Mouse (Mus musculus) limb, embryonic 13.5 days (tissue): ENCODE results near the gene Rps29. TPM values are rescaled to one million over a fixed set of nuclear protein-coding genes. Genes with fewer than 3 reads are reported as not detected.
A peak's percentile ranks its signal among the peaks of the same experiment; 100 is the strongest.
"Not testable (repeated sequence)": the region's sequence is repeated elsewhere in the genome, so short reads cannot be mapped to it uniquely, and the experiment has no call there.

Source experiments
- ATAC-seq: fragments of 200-750 bp; cut with Nextera tagmentation; 2 replicates; pipeline ENCODE4 v1.8.0; 2017; ENCODE audit warnings: low read depth, moderate number of reproducible peaks, moderate TSS enrichment; ENCODE audit not compliant: low FRiP score
- H3K27ac ChIP-seq: fragments of 300-500 bp; sonication (generic); 2 replicates; pipeline ENCODE4 v1.5.1; 2015; ENCODE audit warnings: inconsistent platforms, mild to moderate bottlenecking, moderate library complexity
- H3K27me3 ChIP-seq: fragments of 300-500 bp; sonication (generic); 2 replicates; pipeline ENCODE4 v1.6.1; 2015; ENCODE audit warnings: mild to moderate bottlenecking, inconsistent platforms
- H3K36me3 ChIP-seq: fragments of 300-500 bp; sonication (generic); 2 replicates; pipeline ENCODE4 v1.6.1; 2015; ENCODE audit warnings: inconsistent platforms, mild to moderate bottlenecking, moderate library complexity
- H3K4me1 ChIP-seq: fragments of 300-500 bp; sonication (generic); 2 replicates; pipeline ENCODE4 v1.6.1; 2015; ENCODE audit warnings: inconsistent platforms
- H3K4me2 ChIP-seq: fragments of 300-500 bp; sonication (generic); replicated peaks from 2 replicates; pipeline ENCODE4 v1.6.1; 2015; ENCODE audit warnings: inconsistent platforms, mild to moderate bottlenecking, moderate library complexity
- H3K4me3 ChIP-seq: fragments of 300-500 bp; sonication (generic); 2 replicates; pipeline ENCODE4 v1.5.1; 2015; ENCODE audit warnings: moderate library complexity, mild to moderate bottlenecking, inconsistent platforms
- H3K9ac ChIP-seq: fragments of 300-500 bp; sonication (generic); 2 replicates; pipeline ENCODE4 v1.6.1; 2015; ENCODE audit warnings: mild to moderate bottlenecking, inconsistent platforms
- H3K9me3 ChIP-seq: fragments of 300-500 bp; sonication (generic); 2 replicates; pipeline ENCODE4 v1.6.1; 2016; ENCODE audit warnings: inconsistent platforms
- WGBS: fragments of 180-500 bp; shearing (Covaris S2); methylation state at CpG from one replicate; pipeline ENCODE4 v1.1.7; 2015; 5-methylcytosine and 5-hydroxymethylcytosine counted together
- polyA plus RNA-seq: library from polyadenylated mRNA; unstranded; fragments of >200 nt; fragmentation: Nextera tagmentation; extraction: Ambion mirVana; gene quantifications from 2 replicates; pipeline ENCODE4 v1.2.1, GENCODE M21; 2015

Gene Rps29
- polyA plus RNA-seq, 1 experiment from 2014 or later = 1,605 TPM

DNA sequence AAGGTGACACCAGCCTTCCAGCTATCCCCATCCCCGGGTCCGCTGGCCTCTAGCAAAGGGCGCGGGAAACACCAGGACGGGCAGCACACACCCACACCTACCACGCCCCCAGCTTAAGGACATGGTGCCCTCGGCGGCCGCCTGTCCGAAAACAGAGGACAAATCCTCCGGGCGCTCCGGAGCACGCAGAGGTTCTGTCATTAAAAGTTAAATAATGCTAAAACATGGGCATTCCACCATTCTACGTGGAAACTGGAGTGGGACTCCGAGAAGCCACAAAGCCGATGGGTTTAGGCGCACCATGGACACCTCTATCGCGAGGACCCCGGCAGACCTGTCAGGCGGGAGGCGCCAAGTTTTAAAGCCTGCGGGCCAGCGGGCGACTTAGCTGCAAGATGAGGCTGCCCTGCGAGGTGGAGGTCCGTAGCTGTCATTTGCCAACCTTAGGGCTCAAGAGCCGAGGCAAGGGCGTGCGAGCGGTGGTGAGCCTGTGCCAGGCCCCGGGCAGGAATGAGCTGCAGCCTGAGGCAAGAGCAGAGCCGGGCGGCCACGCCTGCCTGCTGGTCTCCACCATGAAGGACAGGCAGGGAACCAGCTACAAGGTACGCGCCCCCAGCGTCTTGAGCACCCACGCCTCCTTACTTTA is 9.6 kb upstream of the Rps29 start, which contains the start of gene Lrr1:
Lrr1 (plus strand) TSS at position 354 of the 646 bp plus-strand sequence.
- WGBS = under 1% methylated on average over 40 of the region's 40 CpGs
- H3K9me3 ChIP-seq = no peaks in the 10 kb centered on the region

GRCm38 (mm10) chr12:69167656-69168460 is 8.9 kb upstream of the Rps29 start:
- H3K9ac ChIP-seq = peak overlapping the region; percentile 74
- peak overlapping the region; percentile 86 for H3K4me3 ChIP-seq
- ATAC-seq = peak; percentile 24; the same call in 1 of the 2 replicates
- peak overlapping the region; percentile 70; the same call in 1 of the 2 replicates for H3K27ac ChIP-seq
- peaks cover 4% of the 10 kb centered on the region for H3K36me3 ChIP-seq
- H3K27me3 ChIP-seq = no peaks in the 10 kb centered on the region
- 10% methylated on average over 18 of the region's 18 CpGs for WGBS
- H3K4me1 ChIP-seq = peaks cover 17% of the 10 kb centered on the region
- peak overlapping the region; percentile 94 for H3K4me2 ChIP-seq
- H3K9me3 ChIP-seq = no peaks in the 10 kb centered on the region

More for the DNA sequence above, 9.6 kb upstream of the Rps29 start, which contains the start of gene Lrr1:
- peak; percentile 95 for ATAC-seq
- peak within 1 kb of the TSS; percentile 94 for H3K4me2 ChIP-seq
- peak within 1 kb of the TSS; percentile 70 for H3K27ac ChIP-seq
- H3K9ac ChIP-seq = peak within 1 kb of the TSS; percentile 74
- peaks cover 17% of the 10 kb centered on the region for H3K4me1 ChIP-seq
- peak within 1 kb of the TSS; percentile 86 for H3K4me3 ChIP-seq
- peaks cover 4% of the 10 kb centered on the region for H3K36me3 ChIP-seq
- H3K27me3 ChIP-seq = no peaks in the 10 kb centered on the region

DNA sequence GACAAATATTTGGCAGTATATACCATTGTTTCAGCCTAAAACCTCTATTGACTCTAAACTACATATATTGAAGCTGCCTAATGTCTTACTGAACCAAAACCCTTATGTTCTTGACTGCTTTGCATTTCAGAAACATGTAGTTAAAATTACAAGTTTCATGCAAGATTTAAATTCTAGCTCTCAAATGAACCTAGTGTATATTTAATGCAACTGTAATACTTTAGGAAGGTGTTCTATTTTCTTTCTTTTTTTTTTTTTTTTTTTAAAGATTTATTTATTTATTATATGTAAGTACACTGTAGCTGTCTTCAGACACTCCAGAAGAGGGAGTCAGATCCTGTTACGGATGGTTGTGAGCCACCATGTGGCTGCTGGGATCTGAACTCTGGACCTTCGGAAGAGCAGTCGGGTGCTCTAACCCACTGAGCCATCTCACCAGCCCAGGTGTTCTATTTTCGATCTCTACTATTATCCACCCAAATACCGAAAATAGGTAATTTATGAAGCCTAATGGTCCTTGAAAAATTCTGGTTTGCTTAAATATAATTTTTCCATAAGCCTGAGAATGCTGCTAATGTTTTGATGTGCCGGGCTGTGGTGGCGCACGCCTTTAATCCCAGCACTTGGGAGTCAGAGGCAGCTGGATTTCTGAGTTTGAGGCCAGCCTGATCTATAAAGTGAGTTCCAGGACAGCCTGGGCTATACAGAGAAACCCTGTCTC is 8.0 kb upstream of the Rps29 start:
- 65% methylated on average over 8 of the region's 8 CpGs for WGBS

GRCm38 (mm10) chr12:69164904-69165303 is 5.9 kb upstream of the Rps29 start:
- H3K27me3 ChIP-seq = no peaks in the 10 kb centered on the region
- no peaks in the 10 kb centered on the region for H3K36me3 ChIP-seq
- H3K9me3 ChIP-seq = no peaks in the 10 kb centered on the region
- no peak overlapping the region for H3K9ac ChIP-seq
- WGBS = 62% methylated on average over 3 of the region's 3 CpGs
- no peak for ATAC-seq
- H3K27ac ChIP-seq = no peak overlapping the region
- H3K4me3 ChIP-seq = no peak overlapping the region
- no peak overlapping the region for H3K4me2 ChIP-seq
- H3K4me1 ChIP-seq = peaks cover 14% of the 10 kb centered on the region

More for the DNA sequence above, 8.0 kb upstream of the Rps29 start:
- H3K4me3 ChIP-seq, H3K27me3 ChIP-seq, H3K27ac ChIP-seq, H3K9ac ChIP-seq, H3K36me3 ChIP-seq, ATAC-seq, H3K9me3 ChIP-seq: not testable (repeated sequence)
- Histone ChIP-seq H3K4me2 (peak overlapping the region; percentile 94; the same call in 1 of the 2 replicates), H3K4me1 (peaks cover 17% of the 10 kb centered on the region)

GRCm38 (mm10) chr12:69163586-69163985 is 4.6 kb upstream of the Rps29 start:
- H3K9ac ChIP-seq, H3K4me3 ChIP-seq, H3K36me3 ChIP-seq, H3K4me1 ChIP-seq, H3K4me2 ChIP-seq, H3K9me3 ChIP-seq, H3K27ac ChIP-seq, ATAC-seq, H3K27me3 ChIP-seq: not testable (repeated sequence)
- 86% methylated on average over 4 of the region's 4 CpGs for WGBS

GRCm38 (mm10) chr12:69160677-69161076 is 1.7 kb upstream of the Rps29 start:
- H3K9ac ChIP-seq, H3K4me3 ChIP-seq, ATAC-seq, H3K27ac ChIP-seq, H3K9me3 ChIP-seq, H3K27me3 ChIP-seq, H3K4me2 ChIP-seq: not testable (repeated sequence)
- H3K36me3 ChIP-seq = peaks cover 21% of the 10 kb centered on the region
- 71% methylated on average over 2 of the region's 2 CpGs for WGBS
- peaks cover 11% of the 10 kb centered on the region for H3K4me1 ChIP-seq

- Histone ChIP-seq H3K4me2 (0 out of 2 replicates have a peak overlapping the region, but pooled peaks have one; percentile 15), H3K4me1 (peaks cover 11% of the 10 kb centered on the region), H3K4me3 (peak overlapping the region; percentile 19), H3K27me3 (no peaks in the 10 kb centered on the region), H3K27ac (no peak overlapping the region; the same call in 1 of the 2 replicates), H3K36me3 (peaks cover 25% of the 10 kb centered on the region), H3K9ac (no peak overlapping the region), H3K9me3 (no peaks in the 10 kb centered on the region)
- ATAC-seq = no peak
- WGBS = 4% methylated on average over 9 of the region's 9 CpGs
Measured at GRCm38 (mm10) chr12:69159578-69159940, 573 bp upstream of the Rps29 start.

DNA sequence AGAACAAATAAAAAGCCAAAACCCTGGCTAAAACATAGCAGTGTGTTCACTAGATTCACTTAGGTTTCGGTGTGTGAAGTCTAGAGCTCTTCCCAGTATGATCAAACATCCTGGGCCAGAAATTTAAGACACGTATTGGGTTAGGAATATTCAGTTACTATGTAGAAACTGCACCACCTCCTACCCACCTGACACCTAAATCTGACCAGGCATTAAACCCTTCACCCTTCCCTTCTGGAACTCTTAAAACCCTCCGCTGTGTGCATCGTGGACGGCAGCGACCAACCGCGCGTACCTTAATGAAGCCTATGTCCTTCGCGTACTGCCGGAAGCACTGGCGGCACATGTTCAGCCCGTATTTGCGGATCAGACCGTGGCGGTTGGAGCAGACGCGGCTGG is 621 bp downstream of the Rps29 start:
- no peak for ATAC-seq
- H3K9me3 ChIP-seq = no peaks in the 10 kb centered on the region
- peak overlapping the region; percentile 64 for H3K4me2 ChIP-seq
- H3K36me3 ChIP-seq = peaks cover 25% of the 10 kb centered on the region
- H3K27ac ChIP-seq = peak overlapping the region; percentile 97
- H3K9ac ChIP-seq = peak overlapping the region; percentile 94
- under 1% methylated on average over 19 of the region's 19 CpGs for WGBS
- H3K4me3 ChIP-seq = peak overlapping the region; percentile 77
- H3K27me3 ChIP-seq = no peaks in the 10 kb centered on the region
- H3K4me1 ChIP-seq = peaks cover 11% of the 10 kb centered on the region

- H3K9ac ChIP-seq = no peak overlapping the region
- no peak overlapping the region for H3K27ac ChIP-seq
- peaks cover 25% of the 10 kb centered on the region for H3K36me3 ChIP-seq
- no peaks in the 10 kb centered on the region for H3K9me3 ChIP-seq
- WGBS = 100% methylated on average over 2 of the region's 2 CpGs
- peaks cover 11% of the 10 kb centered on the region for H3K4me1 ChIP-seq
- peak overlapping the region; percentile 77; the same call in 1 of the 2 replicates for H3K4me3 ChIP-seq
- no peaks in the 10 kb centered on the region for H3K27me3 ChIP-seq
- ATAC-seq = no peak
- H3K4me2 ChIP-seq = no peak overlapping the region; the same call in 1 of the 2 replicates
Measured at GRCm38 (mm10) chr12:69157107-69157506, 1.9 kb downstream of the Rps29 start.

DNA sequence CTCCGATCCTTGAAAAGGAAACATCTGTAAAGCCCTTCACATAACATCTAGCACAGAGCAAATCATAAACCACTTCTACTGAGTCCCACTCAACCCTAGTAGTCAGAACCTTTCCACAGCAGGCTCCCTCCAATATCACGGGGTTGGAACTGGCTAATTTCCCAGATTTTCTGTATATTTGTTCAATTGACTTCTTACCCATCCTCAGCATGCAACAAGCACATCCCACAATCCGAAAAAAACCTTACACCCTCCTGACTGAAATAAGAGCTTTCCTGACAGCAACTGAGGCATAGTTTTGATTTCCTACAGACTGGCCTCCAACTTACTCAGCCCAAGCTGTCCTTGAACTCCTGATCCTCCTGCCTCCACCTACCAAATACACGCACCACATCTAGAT is 2.5 kb downstream of the Rps29 start:
- WGBS = 93% methylated on average over 4 of the region's 4 CpGs
- no peaks in the 10 kb centered on the region for H3K9me3 ChIP-seq
- ATAC-seq = no peak
- H3K36me3 ChIP-seq = peaks cover 25% of the 10 kb centered on the region
- no peak overlapping the region for H3K4me2 ChIP-seq
- no peak overlapping the region for H3K9ac ChIP-seq
- H3K27ac ChIP-seq = no peak overlapping the region
- H3K4me1 ChIP-seq = peaks cover 11% of the 10 kb centered on the region
- no peak overlapping the region for H3K4me3 ChIP-seq
- no peaks in the 10 kb centered on the region for H3K27me3 ChIP-seq

- no peak overlapping the region for H3K9ac ChIP-seq
- no peak overlapping the region for H3K4me2 ChIP-seq
- peaks cover 25% of the 10 kb centered on the region for H3K36me3 ChIP-seq
- no peak overlapping the region for H3K27ac ChIP-seq
- H3K4me3 ChIP-seq = no peak overlapping the region
- H3K27me3 ChIP-seq = no peaks in the 10 kb centered on the region
- peaks cover 11% of the 10 kb centered on the region for H3K4me1 ChIP-seq
- H3K9me3 ChIP-seq = no peaks in the 10 kb centered on the region
- no peak for ATAC-seq
- WGBS = 74% methylated on average over 2 of the region's 2 CpGs
Measured at GRCm38 (mm10) chr12:69155923-69156322, 3.1 kb downstream of the Rps29 start.

DNA sequence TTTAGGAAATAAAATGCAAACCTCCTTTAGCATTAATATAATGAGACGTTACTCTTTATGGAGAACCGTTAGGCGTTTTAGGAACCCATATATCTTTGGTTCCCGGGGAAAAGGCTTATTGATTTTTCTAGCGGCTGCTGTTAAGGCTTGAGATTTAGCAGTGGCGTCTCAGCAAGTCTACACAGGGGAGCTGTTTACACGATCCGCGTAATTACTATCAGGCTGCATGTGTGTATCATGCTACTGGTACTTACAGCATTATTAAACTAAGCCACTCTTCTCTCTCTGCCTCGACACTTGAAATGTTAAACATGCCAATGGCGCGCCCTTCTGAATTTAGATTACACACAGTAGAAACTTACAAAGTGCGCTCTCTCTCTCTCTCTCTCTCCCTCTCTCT is 8.9 kb downstream of the Rps29 start:
- Histone ChIP-seq H3K4me3 (no peak overlapping the region), H3K27me3 (no peaks in the 10 kb centered on the region), H3K36me3 (no peaks in the 10 kb centered on the region), H3K4me2 (no peak overlapping the region), H3K9me3 (no peaks in the 10 kb centered on the region), H3K9ac (no peak overlapping the region), H3K4me1 (no peaks in the 10 kb centered on the region), H3K27ac (no peak overlapping the region)
- no peak for ATAC-seq
- 57% methylated on average over 13 of the region's 13 CpGs for WGBS
